In genomic region chr2:128318266-128318665, GRCm38 (mm10) we compare ENCODE assay signal across 25 mouse cellular contexts.
DNase-seq lines count a peak whose midpoint lies in the region; ATAC-seq and TF ChIP-seq lines count a peak whose summit lies in the region.
"Had no signal": no experiment of that assay in that cellular context is flagged by ENCODE, and none has a peak within 500 bp of the region (broad histone marks: within the 10 kb centered on the region; RNA-seq: fewer than 3 reads in every experiment).

No protein-coding gene starts in this region.

- no peaks in the 10 kb centered on the region for H3K36me3 ChIP-seq in intestine, postnatal 0 days (ENCODE audit: control insufficient read depth, insufficient read depth)
- no peaks in the 10 kb centered on the region for H3K36me3 ChIP-seq in kidney, adult 2 months (ENCODE audit: control insufficient read depth, insufficient read depth, low read length)
- H3K36me3 ChIP-seq: embryonic facial prominence, embryonic 13.5 days; forebrain, embryonic 10.5 days; intestine, embryonic 15.5 days; limb, embryonic 12.5 days; lung, embryonic 15.5 days; neural tube, embryonic 12.5 days had no signal

- no peak for TF ChIP-seq POLR2A in kidney, adult 2 months (IDR thresholded peaks at IDR 0.05; ENCODE audit: low read depth, low read length)

- WGBS in intestine, postnatal 0 days: 74% methylated on average over 4 of the region's 4 CpGs
- WGBS in kidney, adult 2 months: 81% methylated on average over 4 of the region's 4 CpGs

- no peak overlapping the region for H3K27ac ChIP-seq in intestine, postnatal 0 days (ENCODE audit: low read depth, low read length)
- no peak overlapping the region for H3K27ac ChIP-seq in kidney, adult 2 months (ENCODE audit: insufficient read depth, low read depth, low read length)
- H3K27ac ChIP-seq: embryonic facial prominence, embryonic 13.5 days; forebrain, embryonic 10.5 days; intestine, embryonic 15.5 days; limb, embryonic 12.5 days; lung, embryonic 15.5 days; neural tube, embryonic 12.5 days had no signal

- H3K27me3 ChIP-seq in intestine, postnatal 0 days (replicated peaks; ENCODE audit: control insufficient read depth, insufficient read depth, low read length): no peaks in the 10 kb centered on the region
- H3K27me3 ChIP-seq in kidney, adult 2 months (replicated peaks; ENCODE audit: control insufficient read depth, insufficient read depth, low read length): no peaks in the 10 kb centered on the region
- H3K27me3 ChIP-seq: embryonic facial prominence, embryonic 13.5 days; intestine, embryonic 15.5 days; limb, embryonic 12.5 days; lung, embryonic 15.5 days; neural tube, embryonic 12.5 days had no signal

- H3K9ac ChIP-seq in intestine, postnatal 0 days (ENCODE audit: low read depth, low read length): no peak overlapping the region
- H3K9ac ChIP-seq: embryonic facial prominence, embryonic 13.5 days; forebrain, postnatal 0 days; intestine, embryonic 15.5 days; limb, embryonic 12.5 days; lung, embryonic 15.5 days; neural tube, embryonic 12.5 days had no signal

- ATAC-seq in granulocyte monocyte progenitor cell, adult 5-6 weeks (replicated peaks; ENCODE audit: poor library complexity, severe bottlenecking): peak; percentile 65
- ATAC-seq in monocyte, adult 5-6 weeks (replicated peaks; ENCODE audit: insufficient number of reproducible peaks, low FRiP score, low TSS enrichment, poor library complexity, severe bottlenecking): peak; percentile 84
- ATAC-seq in intestine, postnatal 0 days: no peak
- ATAC-seq: forebrain, postnatal 0 days; hindbrain, embryonic 16.5 days; intestine, embryonic 15.5 days had no signal

- no peaks in the 10 kb centered on the region for H3K9me3 ChIP-seq in intestine, postnatal 0 days (ENCODE audit: control insufficient read depth)
- H3K9me3 ChIP-seq: embryonic facial prominence, embryonic 13.5 days; forebrain, embryonic 10.5 days; intestine, embryonic 15.5 days; limb, embryonic 12.5 days; lung, embryonic 15.5 days; neural tube, embryonic 12.5 days had no signal

- H3K4me3 ChIP-seq in intestine, postnatal 0 days (ENCODE audit: low read depth, low read length): no peak overlapping the region
- H3K4me3 ChIP-seq in kidney, adult 2 months (ENCODE audit: insufficient read depth, low read depth, low read length): no peak overlapping the region
- H3K4me3 ChIP-seq: embryonic facial prominence, embryonic 13.5 days; forebrain, embryonic 10.5 days; intestine, embryonic 15.5 days; limb, embryonic 12.5 days; lung, embryonic 15.5 days; neural tube, embryonic 12.5 days had no signal

- TF ChIP-seq CTCF in intestine, postnatal 0 days (IDR thresholded peaks at IDR 0.05; ENCODE audit: low read depth): no peak
- TF ChIP-seq CTCF in kidney, adult 2 months (conservative IDR thresholded peaks at IDR 0.05; ENCODE audit: insufficient read depth, insufficient read length, low read depth, low read length): no peak

- no peak overlapping the region for H3K4me2 ChIP-seq in intestine, postnatal 0 days (replicated peaks; ENCODE audit: low read depth)
- H3K4me2 ChIP-seq: embryonic facial prominence, embryonic 13.5 days; intestine, embryonic 15.5 days; limb, embryonic 12.5 days; liver, embryonic 11.5 days; lung, embryonic 15.5 days; neural tube, embryonic 12.5 days had no signal

- H3K4me1 ChIP-seq in intestine, postnatal 0 days (replicated peaks; ENCODE audit: control insufficient read depth, insufficient read depth, low read length): no peaks in the 10 kb centered on the region
- 0 out of 2 replicates have a peak, but pooled peaks cover 7% of the 10 kb centered on the region for H3K4me1 ChIP-seq in kidney, adult 2 months (ENCODE audit: control insufficient read depth, insufficient read depth, low read length)
- H3K4me1 ChIP-seq: intestine, embryonic 15.5 days; neural tube, embryonic 12.5 days had no signal

- peak; percentile 37 for DNase-seq in thymus, postnatal 0 days (ENCODE audit: low spot score)
- no peak for DNase-seq in thymus, postnatal 36 days
- no peak for DNase-seq in kidney, adult 2 months
- DNase-seq in cerebellum, postnatal 4 days (ENCODE audit: low spot score in 2 of 2): no peak
- DNase-seq: adrenal gland, postnatal 14 days; cerebellum, adult 11 months; cerebellum, adult 9-10 months; cerebellum, postnatal 36 days; forebrain, postnatal 0 days; gastrocnemius, postnatal 36 days; kidney, postnatal 14 days; midbrain, embryonic 14.5 days; right cerebral cortex, adult 18-20 months; spleen, adult 18-20 months had no signal
